Mouse (Mus musculus): ENCODE results near the gene Wsb2.

- TF ChIP-seq CTCF (conservative IDR thresholded peaks at IDR 0.05; ENCODE audit: insufficient read depth, insufficient read length, low read depth, low read length) (peak; percentile 36), POLR2A (IDR thresholded peaks at IDR 0.05; ENCODE audit: low read depth, low read length) (no peak)
Observed at GRCm38 (mm10) chr5:117388296-117388751, 31.2 kb downstream of the Wsb2 start.
